Mouse (Mus musculus) forebrain, embryonic 16.5 days (tissue): Measurements from ENCODE around the gene Slc4a8. TPM values are rescaled to one million over a fixed set of nuclear protein-coding genes. Genes with fewer than 3 reads are reported as not detected.
A peak's percentile ranks its signal among the peaks of the same experiment; 100 is the strongest.

Experiments used
- ATAC-seq: fragments of 200-750 bp; cut with Nextera tagmentation; 2 replicates; pipeline ENCODE4 v1.8.0; 2017; ENCODE audit warnings: mild to moderate bottlenecking, moderate library complexity
- H3K27ac ChIP-seq: fragments of 300-500 bp; sonication (generic); 2 replicates; pipeline ENCODE4 v1.5.1; 2014; ENCODE audit warnings: low read length, control low read depth
- H3K27me3 ChIP-seq: fragments of 300-500 bp; sonication (generic); replicated peaks from 2 replicates; pipeline ENCODE4 v1.6.1; 2014; ENCODE audit warnings: low read length; ENCODE audit not compliant: control insufficient read depth, insufficient read depth
- H3K36me3 ChIP-seq: fragments of 300-500 bp; sonication (generic); 2 replicates; pipeline ENCODE4 v1.6.1; 2014; ENCODE audit not compliant: control insufficient read depth, insufficient read depth
- H3K4me1 ChIP-seq: fragments of 300-500 bp; sonication (generic); replicated peaks from 2 replicates; pipeline ENCODE4 v1.6.1; 2014; ENCODE audit warnings: low read length; ENCODE audit not compliant: control insufficient read depth, insufficient read depth
- H3K4me2 ChIP-seq: fragments of 300-500 bp; sonication (generic); 2 replicates; pipeline ENCODE4 v1.6.1; 2014; ENCODE audit warnings: mild to moderate bottlenecking, low read length, control low read depth
- H3K4me3 ChIP-seq: fragments of 300-500 bp; sonication (generic); replicated peaks from 2 replicates; pipeline ENCODE4 v1.5.1; 2014; ENCODE audit warnings: mild to moderate bottlenecking, low read length, control low read depth
- H3K9ac ChIP-seq: fragments of 300-500 bp; sonication (generic); replicated peaks from 2 replicates; pipeline ENCODE4 v1.6.1; 2014; ENCODE audit warnings: low read depth, low read length, control low read depth
- H3K9me3 ChIP-seq: fragments of 300-500 bp; sonication (generic); 2 replicates; pipeline ENCODE4 v1.6.1; 2016; ENCODE audit warnings: low read length; ENCODE audit not compliant: control insufficient read depth
- WGBS: fragments of 180-500 bp; shearing (Covaris S2); extraction: QIAGEN DNeasy Blood & Tissue Kit; methylation state at CpG from one replicate; pipeline ENCODE4 v1.1.7; 2014; 5-methylcytosine and 5-hydroxymethylcytosine counted together
- polyA plus RNA-seq: library from polyadenylated mRNA; unstranded; fragments of >200 nt; fragmentation: Nextera tagmentation; extraction: Ambion mirVana; gene quantifications from 2 replicates; pipeline ENCODE4 v1.2.1, GENCODE M21; 2015

The Slc4a8 gene
- polyA plus RNA-seq, 1 experiment from 2014 or later = 25.7 TPM

DNA sequence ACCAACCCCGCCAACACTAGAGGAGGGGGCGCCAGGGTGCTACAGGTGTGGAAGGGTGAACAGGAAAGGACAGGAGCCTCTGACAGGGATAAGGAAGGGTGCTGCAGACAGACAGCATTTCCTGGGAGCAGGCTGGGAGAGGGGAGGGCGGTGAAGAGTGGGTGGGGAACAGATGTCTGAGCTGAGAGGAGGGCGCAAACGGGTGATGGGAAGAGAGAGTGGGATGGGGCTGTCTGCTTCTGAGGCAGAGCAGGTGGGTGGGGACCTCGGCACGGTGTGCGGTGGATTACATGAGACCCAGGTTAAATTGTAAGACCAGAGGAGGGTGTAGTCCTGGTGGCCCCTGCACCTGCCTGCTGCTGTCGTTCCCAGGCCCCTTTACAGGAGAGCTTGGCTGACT lies 68.2 kb downstream of the Slc4a8 start:
- no peaks in the 10 kb centered on the region for H3K36me3 ChIP-seq
- H3K4me3 ChIP-seq = no peak overlapping the region
- ATAC-seq = no peak
- WGBS = 80% methylated on average over 9 of the region's 9 CpGs
- no peaks in the 10 kb centered on the region for H3K27me3 ChIP-seq
- H3K9me3 ChIP-seq = peaks cover 3% of the 10 kb centered on the region; the same call in 1 of the 2 replicates
- H3K9ac ChIP-seq = no peak overlapping the region
- H3K4me1 ChIP-seq = peaks cover 12% of the 10 kb centered on the region
- no peak overlapping the region for H3K4me2 ChIP-seq
- no peak overlapping the region for H3K27ac ChIP-seq

DNA sequence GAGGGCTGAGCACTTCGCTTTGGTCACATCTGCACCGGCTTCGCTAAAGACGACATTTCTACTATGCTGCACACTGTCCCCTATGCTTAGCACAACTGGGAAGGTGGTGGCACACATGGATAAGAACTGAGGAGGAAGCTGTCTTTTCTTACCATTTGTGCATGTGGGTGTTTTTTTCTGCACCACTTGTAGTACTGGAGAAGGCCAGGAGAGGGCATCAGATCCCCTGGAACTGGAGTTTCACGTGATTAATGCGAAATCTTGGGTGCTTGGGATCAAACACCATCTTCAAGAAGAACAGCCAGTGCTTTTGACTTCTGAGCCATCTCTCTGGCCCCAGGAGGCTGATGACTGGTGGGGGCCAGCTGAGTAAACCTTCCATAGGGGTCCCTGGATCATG lies 69.1 kb downstream of the Slc4a8 start:
- no peak overlapping the region for H3K9ac ChIP-seq
- WGBS = 54% methylated on average over 6 of the region's 6 CpGs
- H3K36me3 ChIP-seq = no peaks in the 10 kb centered on the region
- no peaks in the 10 kb centered on the region for H3K27me3 ChIP-seq
- H3K9me3 ChIP-seq = peaks cover 3% of the 10 kb centered on the region; the same call in 1 of the 2 replicates
- H3K4me1 ChIP-seq = peaks cover 5% of the 10 kb centered on the region; the same call in 1 of the 2 replicates
- no peak overlapping the region for H3K4me2 ChIP-seq
- H3K27ac ChIP-seq = no peak overlapping the region
- ATAC-seq = no peak
- H3K4me3 ChIP-seq = no peak overlapping the region

DNA sequence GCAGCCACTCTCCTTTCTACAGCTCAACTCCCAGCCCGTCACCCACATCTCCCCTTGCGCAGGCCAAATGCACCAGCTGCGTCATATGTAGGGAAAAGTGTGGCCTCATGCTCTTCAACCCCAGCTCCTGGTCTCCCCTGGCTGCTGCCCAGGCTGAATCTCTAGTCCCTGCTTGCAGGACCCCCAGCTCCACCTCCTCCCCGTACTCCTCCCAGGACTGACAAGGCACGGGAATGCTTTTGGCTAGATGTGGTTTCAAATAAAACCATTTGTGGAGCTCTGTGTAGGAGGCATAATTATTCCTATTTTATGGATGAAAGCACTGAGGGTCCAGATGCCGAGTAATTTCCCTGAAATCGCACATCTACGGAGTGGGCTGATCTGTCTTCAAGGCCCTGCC lies 70.6 kb downstream of the Slc4a8 start:
- WGBS = 81% methylated on average over 8 of the region's 8 CpGs
- H3K4me2 ChIP-seq = no peak overlapping the region
- no peaks in the 10 kb centered on the region for H3K36me3 ChIP-seq
- H3K4me3 ChIP-seq = no peak overlapping the region
- ATAC-seq = no peak
- H3K4me1 ChIP-seq = peaks cover 5% of the 10 kb centered on the region; the same call in 1 of the 2 replicates
- no peak overlapping the region for H3K9ac ChIP-seq
- no peak overlapping the region for H3K27ac ChIP-seq
- peaks cover 3% of the 10 kb centered on the region; the same call in 1 of the 2 replicates for H3K9me3 ChIP-seq
- no peaks in the 10 kb centered on the region for H3K27me3 ChIP-seq

DNA sequence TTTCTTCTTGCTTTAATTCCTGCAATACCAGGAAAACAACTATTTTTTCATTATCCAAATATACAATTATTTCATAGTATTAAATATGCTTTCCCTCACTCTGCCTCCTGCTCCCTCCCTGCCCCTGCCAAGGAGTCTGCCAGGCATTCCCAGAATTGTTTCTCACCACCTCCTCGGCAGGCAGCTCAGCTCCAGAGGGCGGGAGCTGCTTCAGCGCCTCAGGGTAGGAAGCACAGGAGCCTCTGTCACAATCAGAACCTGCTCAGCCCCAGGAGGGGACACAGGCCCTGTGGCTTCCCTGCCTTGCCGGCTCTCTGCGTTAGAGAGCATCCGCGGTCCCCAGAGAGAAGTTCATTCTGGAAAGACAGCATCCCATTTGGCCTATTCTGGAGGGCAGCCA lies 71.2 kb downstream of the Slc4a8 start:
- Histone ChIP-seq H3K9me3 (peaks cover 5% of the 10 kb centered on the region; the same call in 1 of the 2 replicates), H3K9ac (no peak overlapping the region), H3K27me3 (no peaks in the 10 kb centered on the region), H3K36me3 (no peaks in the 10 kb centered on the region), H3K27ac (no peak overlapping the region), H3K4me1 (peaks cover 5% of the 10 kb centered on the region; the same call in 1 of the 2 replicates), H3K4me2 (no peak overlapping the region), H3K4me3 (no peak overlapping the region)
- ATAC-seq = no peak
- 19% methylated on average over 7 of the region's 7 CpGs for WGBS

DNA sequence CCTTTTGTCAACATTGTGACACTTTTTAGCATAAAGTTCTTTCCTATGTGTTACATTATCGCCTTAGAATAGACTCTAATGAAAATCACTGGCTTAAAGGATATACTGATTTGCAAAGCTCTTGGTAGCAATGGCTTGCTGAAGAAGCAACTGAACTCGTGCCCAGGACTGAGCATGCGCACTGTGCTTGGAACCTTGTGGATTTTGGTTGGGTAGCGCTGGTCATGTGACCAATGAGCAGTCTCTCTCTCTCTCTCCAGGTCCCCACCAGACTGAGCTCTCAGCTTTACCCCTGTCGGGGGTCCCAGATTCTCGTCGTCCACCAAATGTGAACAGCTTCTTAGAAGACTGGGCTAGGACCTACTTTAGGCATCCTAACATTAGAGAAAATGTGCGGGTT lies 75.2 kb downstream of the Slc4a8 start:
- no peak overlapping the region for H3K27ac ChIP-seq
- no peak overlapping the region for H3K9ac ChIP-seq
- H3K4me3 ChIP-seq = no peak overlapping the region
- H3K36me3 ChIP-seq = no peaks in the 10 kb centered on the region
- no peaks in the 10 kb centered on the region for H3K27me3 ChIP-seq
- ATAC-seq = no peak
- H3K9me3 ChIP-seq = 0 out of 2 replicates have a peak, but pooled peaks cover 2% of the 10 kb centered on the region
- 77% methylated on average over 8 of the region's 8 CpGs for WGBS
- no peak overlapping the region for H3K4me2 ChIP-seq
- peaks cover 6% of the 10 kb centered on the region; the same call in 1 of the 2 replicates for H3K4me1 ChIP-seq

DNA sequence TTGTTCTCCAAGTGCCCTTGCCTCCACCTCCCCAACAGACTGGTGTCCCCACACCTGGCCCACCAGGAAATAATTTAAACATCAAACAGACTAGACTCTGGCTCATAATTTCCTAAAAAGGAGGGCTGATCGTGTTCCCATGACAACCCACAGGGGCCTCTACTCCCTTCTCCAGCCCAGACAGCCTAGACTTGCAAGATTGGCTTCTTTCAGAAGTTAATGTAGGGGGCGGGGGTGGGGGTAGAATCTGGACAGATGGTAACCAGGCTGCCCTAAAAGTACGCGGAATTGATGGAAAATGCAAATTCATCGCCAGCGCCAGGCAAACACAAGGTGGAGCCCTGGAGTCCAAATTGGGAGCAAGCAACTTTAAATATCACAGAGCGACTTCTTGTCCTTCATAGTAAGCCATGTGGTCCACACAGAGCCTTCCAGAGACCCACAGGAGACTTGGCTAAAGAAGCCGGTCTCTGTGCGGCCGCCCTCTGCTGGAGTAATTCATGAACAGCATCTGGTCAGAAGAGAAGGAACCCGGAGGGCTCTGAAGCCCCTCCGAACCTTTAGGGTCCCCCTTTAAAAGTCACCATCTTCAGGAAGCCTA lies 77.2 kb downstream of the Slc4a8 start:
- no peak overlapping the region for H3K27ac ChIP-seq
- no peaks in the 10 kb centered on the region for H3K36me3 ChIP-seq
- no peaks in the 10 kb centered on the region for H3K27me3 ChIP-seq
- no peak overlapping the region for H3K9ac ChIP-seq
- no peak overlapping the region for H3K4me2 ChIP-seq
- 0 out of 2 replicates have a peak, but pooled peaks cover 3% of the 10 kb centered on the region for H3K4me1 ChIP-seq
- no peak overlapping the region for H3K4me3 ChIP-seq
- 38% methylated on average over 12 of the region's 12 CpGs for WGBS
- peak; percentile 67; the same call in 1 of the 2 replicates for ATAC-seq
- 0 out of 2 replicates have a peak, but pooled peaks cover 2% of the 10 kb centered on the region for H3K9me3 ChIP-seq

DNA sequence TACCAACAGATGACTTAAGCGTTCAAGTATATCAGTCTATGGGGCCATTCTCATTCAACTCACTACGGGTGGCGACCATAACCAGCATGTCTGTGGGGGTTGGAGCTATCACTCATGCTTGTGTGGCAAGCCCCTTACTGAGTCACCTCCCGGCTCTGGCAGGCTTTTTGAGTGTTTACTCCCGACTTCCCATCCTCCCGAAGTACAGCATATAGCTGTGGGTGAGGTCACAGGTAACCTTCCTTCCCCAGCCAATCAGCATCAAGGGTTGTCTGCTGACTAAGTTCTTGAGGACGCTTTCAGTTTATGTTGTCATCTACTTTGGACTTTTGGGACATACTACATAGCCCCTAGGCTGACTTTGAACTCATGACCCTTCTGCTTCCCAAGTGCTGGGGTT lies 82.8 kb downstream of the Slc4a8 start:
- ATAC-seq = no peak
- H3K4me3 ChIP-seq = no peak overlapping the region
- no peaks in the 10 kb centered on the region for H3K27me3 ChIP-seq
- no peak overlapping the region for H3K4me2 ChIP-seq
- no peaks in the 10 kb centered on the region for H3K36me3 ChIP-seq
- H3K27ac ChIP-seq = no peak overlapping the region
- no peaks in the 10 kb centered on the region for H3K9me3 ChIP-seq
- peaks cover 6% of the 10 kb centered on the region; the same call in 1 of the 2 replicates for H3K4me1 ChIP-seq
- H3K9ac ChIP-seq = no peak overlapping the region
- 87% methylated on average over 7 of the region's 7 CpGs for WGBS

DNA sequence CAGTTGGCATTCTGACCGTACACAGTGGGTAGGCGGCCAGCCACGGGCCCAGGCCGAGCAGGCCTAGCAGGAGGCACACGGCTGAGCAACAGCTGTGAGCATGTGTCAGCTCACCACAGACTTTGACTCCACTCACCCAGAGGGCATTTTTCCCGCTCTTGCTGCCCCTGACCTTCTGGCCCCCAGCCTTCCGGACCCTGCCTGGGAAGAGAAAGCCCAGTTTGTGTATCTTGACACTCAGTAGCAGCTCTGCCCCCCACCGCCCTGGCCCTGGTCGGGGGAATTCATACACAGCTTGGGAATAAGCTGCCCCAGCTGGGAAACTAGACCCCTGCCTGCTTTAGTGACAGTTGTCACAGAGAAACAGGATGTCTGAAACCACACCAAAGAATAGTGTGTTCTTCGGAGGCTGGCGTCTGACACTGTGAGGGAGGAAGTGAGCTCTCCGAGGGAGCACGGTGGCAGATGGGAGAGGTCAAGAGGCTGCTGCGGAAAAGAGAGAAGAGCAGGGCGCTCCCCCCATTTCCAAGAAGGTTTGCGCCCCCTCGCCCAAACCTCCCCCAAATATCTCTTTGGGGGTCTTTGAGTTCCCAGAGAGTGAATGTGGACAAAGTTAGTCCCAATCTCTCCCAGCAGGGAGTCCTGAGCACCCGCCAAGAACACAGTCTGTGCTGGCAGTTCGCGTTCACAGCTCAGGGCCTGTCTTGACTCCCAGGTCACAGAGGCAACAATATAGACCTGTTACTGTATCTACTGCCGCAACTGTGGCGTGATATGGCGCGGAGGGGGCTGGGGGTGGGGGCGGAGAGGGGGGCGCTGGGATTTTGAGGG lies 83.7 kb downstream of the Slc4a8 start:
- no peak overlapping the region for H3K9ac ChIP-seq
- no peaks in the 10 kb centered on the region for H3K27me3 ChIP-seq
- H3K36me3 ChIP-seq = no peaks in the 10 kb centered on the region
- no peaks in the 10 kb centered on the region; the same call in 1 of the 2 replicates for H3K9me3 ChIP-seq
- 0 out of 2 replicates have a peak overlapping the region, but pooled peaks have one; percentile 14 for H3K27ac ChIP-seq
- 63% methylated on average over 26 of the region's 26 CpGs for WGBS
- H3K4me1 ChIP-seq = peaks cover 6% of the 10 kb centered on the region; the same call in 1 of the 2 replicates
- H3K4me3 ChIP-seq = no peak overlapping the region
- no peak for ATAC-seq
- no peak overlapping the region for H3K4me2 ChIP-seq

DNA sequence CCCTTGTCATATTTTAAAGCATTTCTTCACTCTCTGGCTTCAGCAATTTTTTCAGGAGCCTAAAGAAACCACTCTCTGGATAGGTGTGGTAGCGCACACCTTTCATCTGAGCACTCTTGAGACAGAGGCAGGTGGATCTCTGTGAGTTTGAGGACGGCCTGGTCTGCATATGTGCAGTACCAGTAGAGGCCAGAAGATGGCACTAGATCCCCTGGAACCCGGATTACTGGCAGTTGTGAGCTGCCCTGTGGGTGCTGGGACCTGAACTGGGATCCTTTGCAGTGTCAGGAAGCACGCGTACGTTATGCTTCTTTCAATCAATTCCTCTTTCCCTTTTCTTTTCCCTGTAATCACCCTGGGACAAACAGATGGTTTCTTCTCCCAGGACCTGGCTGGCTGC lies 85.6 kb downstream of the Slc4a8 start:
- no peak for ATAC-seq
- no peaks in the 10 kb centered on the region for H3K27me3 ChIP-seq
- H3K27ac ChIP-seq = no peak overlapping the region
- peaks cover 6% of the 10 kb centered on the region; the same call in 1 of the 2 replicates for H3K4me1 ChIP-seq
- no peaks in the 10 kb centered on the region for H3K36me3 ChIP-seq
- H3K9ac ChIP-seq = no peak overlapping the region
- WGBS = 85% methylated on average over 6 of the region's 6 CpGs
- H3K9me3 ChIP-seq = no peaks in the 10 kb centered on the region; the same call in 1 of the 2 replicates
- H3K4me3 ChIP-seq = no peak overlapping the region
- no peak overlapping the region for H3K4me2 ChIP-seq
